Mouse (Mus musculus) forebrain, postnatal 0 days (tissue): ENCODE measurements around the gene Otud3. TPM values are rescaled to one million over a fixed set of nuclear protein-coding genes. Genes with fewer than 3 reads are reported as not detected.

Source experiments
- ATAC-seq: fragments of 200-750 bp; cut with Nextera tagmentation; 2 replicates; pipeline ENCODE4 v1.8.0; 2017; ENCODE audit warnings: mild to moderate bottlenecking, moderate library complexity
- DNase-seq: peaks from one replicate; pipeline ENCODE4 v3.0.0-alpha.2; 2015
- H3K27ac ChIP-seq: fragments of 300-500 bp; sonication (generic); 2 replicates; pipeline ENCODE4 v1.5.1; 2014; ENCODE audit warnings: low read depth, mild to moderate bottlenecking, antibody characterized with exemption, low read length, moderate library complexity, mixed read lengths
- H3K27me3 ChIP-seq: fragments of 300-500 bp; sonication (generic); 2 replicates; pipeline ENCODE4 v1.6.1; 2014; ENCODE audit warnings: mild to moderate bottlenecking, low read length, mixed read lengths; ENCODE audit not compliant: insufficient read depth
- H3K36me3 ChIP-seq: fragments of 300-500 bp; sonication (generic); 2 replicates; pipeline ENCODE4 v1.6.1; 2014; ENCODE audit warnings: mild to moderate bottlenecking, moderate library complexity; ENCODE audit not compliant: insufficient read depth
- H3K4me1 ChIP-seq: fragments of 300-500 bp; sonication (generic); 2 replicates; pipeline ENCODE4 v1.6.1; 2014; ENCODE audit warnings: antibody characterized with exemption; ENCODE audit not compliant: insufficient read depth
- H3K4me2 ChIP-seq: fragments of 300-500 bp; sonication (generic); 2 replicates; pipeline ENCODE4 v1.6.1; 2014; ENCODE audit warnings: low read depth, mild to moderate bottlenecking, moderate library complexity
- H3K4me3 ChIP-seq: fragments of 300-500 bp; sonication (generic); 2 replicates; pipeline ENCODE4 v1.5.1; 2014; ENCODE audit warnings: low read depth, low read length, mixed read lengths
- H3K9ac ChIP-seq: fragments of 300-500 bp; sonication (generic); 2 replicates; pipeline ENCODE4 v1.6.1; 2014; ENCODE audit warnings: mild to moderate bottlenecking
- H3K9me3 ChIP-seq: fragments of 300-500 bp; sonication (generic); 2 replicates; pipeline ENCODE4 v1.6.1; 2016; ENCODE audit warnings: low read length
- CTCF ChIP-seq: sonication (generic); IDR thresholded peaks from 2 replicates; pipeline ENCODE4 v1.5.1; 2016; ENCODE audit warnings: antibody characterized with exemption, control low read depth, low read depth
- WGBS: fragments of 180-500 bp; shearing (Covaris S2); extraction: QIAGEN DNeasy Blood & Tissue Kit; methylation state at CpG from one replicate; pipeline ENCODE4 v1.1.7; 2014; 5-methylcytosine and 5-hydroxymethylcytosine counted together
- polyA plus RNA-seq: library from polyadenylated mRNA; unstranded; fragments of >200 nt; fragmentation: Nextera tagmentation; extraction: Ambion mirVana; gene quantifications from 2 replicates; pipeline ENCODE4 v1.2.1, GENCODE M21; 2015
- total RNA-seq: library from RNA; depleted of rRNA; stranded (reverse); fragments of >200 nt; gene quantifications from 2 replicates; pipeline ENCODE4 v1.2.3, GENCODE M21; 2014; rRNA removed

Otud3 gene
- total and polyA plus RNA-seq, 2 experiments from 2014 or later, result 2.6 to 13.1 TPM

GRCm38 (mm10) chr4:138855092-138855632 lies 58.6 kb downstream of the Otud3 start:
- Histone ChIP-seq H3K4me2 (no peak overlapping the region), H3K27ac (peak overlapping the region; percentile 71), H3K27me3 (peaks cover 4% of the 10 kb centered on the region; the same call in 1 of the 2 replicates), H3K9ac (no peak overlapping the region), H3K4me3 (no peak overlapping the region), H3K4me1 (no peaks in the 10 kb centered on the region), H3K36me3 (no peaks in the 10 kb centered on the region), H3K9me3 (no peaks in the 10 kb centered on the region)
- DNase-seq, result peak; percentile 60
- no peak for ATAC-seq
- TF ChIP-seq CTCF, result no peak
- 72% methylated on average over 9 of the region's 9 CpGs for WGBS

- DNase-seq (no peak), ATAC-seq (no peak)
- Histone ChIP-seq H3K9ac (no peak overlapping the region), H3K36me3 (no peaks in the 10 kb centered on the region), H3K27me3 (peaks cover 4% of the 10 kb centered on the region; the same call in 1 of the 2 replicates), H3K4me1 (no peaks in the 10 kb centered on the region), H3K4me2 (no peak overlapping the region), H3K4me3 (no peak overlapping the region), H3K27ac (no peak overlapping the region), H3K9me3 (no peaks in the 10 kb centered on the region)
- 77% methylated on average over 6 of the region's 6 CpGs for WGBS
- TF ChIP-seq CTCF, result no peak
Observed at GRCm38 (mm10) chr4:138852961-138853360, 60.8 kb downstream of the Otud3 start.

GRCm38 (mm10) chr4:138851463-138851862 lies 62.3 kb downstream of the Otud3 start:
- WGBS, result 6% methylated on average over 4 of the region's 4 CpGs
- no peaks in the 10 kb centered on the region for H3K4me1 ChIP-seq
- no peak overlapping the region for H3K9ac ChIP-seq
- peak; percentile 92 for DNase-seq
- H3K27me3 ChIP-seq, result peaks cover 4% of the 10 kb centered on the region; the same call in 1 of the 2 replicates
- no peaks in the 10 kb centered on the region for H3K9me3 ChIP-seq
- H3K4me2 ChIP-seq, result no peak overlapping the region
- ATAC-seq, result peak; percentile 87
- no peaks in the 10 kb centered on the region for H3K36me3 ChIP-seq
- H3K4me3 ChIP-seq, result no peak overlapping the region
- H3K27ac ChIP-seq, result no peak overlapping the region
- peak; percentile 100 for TF ChIP-seq CTCF

Other genes starting within 250 kb of the Otud3 start
- 0.24 and 0.77 TPM in 2 replicates for gene Pla2g2c, start 189.2 kb downstream of the Otud3 start, total RNA-seq
- gene Pla2g2c, start 189.2 kb downstream of the Otud3 start, polyA plus RNA-seq, result 0.28 and 0.42 TPM in 2 replicates
- 4.0 and 5.6 TPM in 2 replicates for gene Ubxn10, start 176.8 kb downstream of the Otud3 start, total RNA-seq
- gene Ubxn10, start 176.8 kb downstream of the Otud3 start, polyA plus RNA-seq, result 2.4 and 3.5 TPM in 2 replicates
- gene Pla2g2f, start 156.3 kb downstream of the Otud3 start, total RNA-seq, result 0.23 TPM in 1 of 2 replicates, not detected in the other
- gene Pla2g2f, start 156.3 kb downstream of the Otud3 start, polyA plus RNA-seq, result not detected in 2 replicates
- 0.38 TPM in 1 of 2 replicates, not detected in the other for gene Pla2g2d, start 138.2 kb downstream of the Otud3 start, total RNA-seq
- gene Pla2g2d, start 138.2 kb downstream of the Otud3 start, polyA plus RNA-seq, result 0.23 TPM in 1 of 2 replicates, not detected in the other
- 0.15 and 2.9 TPM in 2 replicates for gene Pla2g5, start 50.5 kb downstream of the Otud3 start, total RNA-seq
- gene Pla2g5, start 50.5 kb downstream of the Otud3 start, polyA plus RNA-seq, result 1.1 and 1.5 TPM in 2 replicates
- gene Gm13030, start 40.0 kb downstream of the Otud3 start, total RNA-seq, result not detected in 2 replicates
- not detected in 2 replicates for gene Gm13030, start 40.0 kb downstream of the Otud3 start, polyA plus RNA-seq
- gene Pla2g2e, start 36.0 kb downstream of the Otud3 start, total RNA-seq, result not detected in 2 replicates
- gene Pla2g2e, start 36.0 kb downstream of the Otud3 start, polyA plus RNA-seq, result not detected in 2 replicates
- not detected in 2 replicates for gene Rnf186, start 53.2 kb upstream of the Otud3 start, total RNA-seq
- gene Rnf186, start 53.2 kb upstream of the Otud3 start, polyA plus RNA-seq, result not detected in 2 replicates
- gene Tmco4, start 58.9 kb upstream of the Otud3 start, total RNA-seq, result 1.5 and 4.0 TPM in 2 replicates
- gene Tmco4, start 58.9 kb upstream of the Otud3 start, polyA plus RNA-seq, result 1.4 and 1.5 TPM in 2 replicates
- 1.8 and 4.0 TPM in 2 replicates for gene Htr6, start 161.6 kb upstream of the Otud3 start, total RNA-seq
- gene Htr6, start 161.6 kb upstream of the Otud3 start, polyA plus RNA-seq, result 0.67 TPM in 2 replicates
- 41.7 and 57.6 TPM in 2 replicates for gene Nbl1, start 179.0 kb upstream of the Otud3 start, total RNA-seq
- 56.7 and 64.3 TPM in 2 replicates for gene Nbl1, start 179.0 kb upstream of the Otud3 start, polyA plus RNA-seq
- 17.9 and 19.9 TPM in 2 replicates for gene Minos1, start 217.2 kb upstream of the Otud3 start, total RNA-seq
- gene Minos1, start 217.2 kb upstream of the Otud3 start, polyA plus RNA-seq, result 412 and 532 TPM in 2 replicates